Mouse (Mus musculus): ENCODE measurements around the gene Il21r. TPM values are rescaled to one million over a fixed set of nuclear protein-coding genes. Genes with fewer than 3 reads are reported as not detected.

Il21r gene
- total RNA-seq, 2 experiments from 2014 or later = 1.1 to 1.3 TPM

- DNase-seq (ENCODE audit: low spot score in 2 of 2) = no peak
Observed at GRCm38 (mm10) chr7:125600612-125601279, 2.5 kb upstream of the Il21r start.

DNA sequence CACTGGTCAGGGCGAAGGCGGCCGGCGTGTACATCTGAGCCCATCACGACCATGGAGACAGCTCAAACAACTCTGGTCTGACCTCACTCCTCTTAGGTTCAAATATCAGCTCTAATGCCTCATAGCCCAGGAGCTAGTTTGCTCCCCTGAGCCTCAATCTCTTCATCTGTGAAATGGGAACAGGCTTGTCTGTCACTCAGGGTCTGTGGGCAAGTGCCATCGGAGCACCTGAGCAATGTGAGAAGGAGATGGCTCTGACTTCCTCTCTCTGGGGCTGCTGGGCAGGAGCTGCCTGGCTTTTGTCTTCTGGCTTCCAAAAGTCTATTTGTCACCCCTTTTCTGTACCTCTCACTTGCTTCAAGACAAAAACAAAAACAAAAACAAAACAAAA, 2.0 kb upstream of the Il21r start:
- no peak for DNase-seq (ENCODE audit: low spot score in 2 of 2)

GRCm38 (mm10) chr7:125601821-125602448, 1.3 kb upstream of the Il21r start:
- DNase-seq (ENCODE audit: low spot score in 2 of 2) = no peak

DNA sequence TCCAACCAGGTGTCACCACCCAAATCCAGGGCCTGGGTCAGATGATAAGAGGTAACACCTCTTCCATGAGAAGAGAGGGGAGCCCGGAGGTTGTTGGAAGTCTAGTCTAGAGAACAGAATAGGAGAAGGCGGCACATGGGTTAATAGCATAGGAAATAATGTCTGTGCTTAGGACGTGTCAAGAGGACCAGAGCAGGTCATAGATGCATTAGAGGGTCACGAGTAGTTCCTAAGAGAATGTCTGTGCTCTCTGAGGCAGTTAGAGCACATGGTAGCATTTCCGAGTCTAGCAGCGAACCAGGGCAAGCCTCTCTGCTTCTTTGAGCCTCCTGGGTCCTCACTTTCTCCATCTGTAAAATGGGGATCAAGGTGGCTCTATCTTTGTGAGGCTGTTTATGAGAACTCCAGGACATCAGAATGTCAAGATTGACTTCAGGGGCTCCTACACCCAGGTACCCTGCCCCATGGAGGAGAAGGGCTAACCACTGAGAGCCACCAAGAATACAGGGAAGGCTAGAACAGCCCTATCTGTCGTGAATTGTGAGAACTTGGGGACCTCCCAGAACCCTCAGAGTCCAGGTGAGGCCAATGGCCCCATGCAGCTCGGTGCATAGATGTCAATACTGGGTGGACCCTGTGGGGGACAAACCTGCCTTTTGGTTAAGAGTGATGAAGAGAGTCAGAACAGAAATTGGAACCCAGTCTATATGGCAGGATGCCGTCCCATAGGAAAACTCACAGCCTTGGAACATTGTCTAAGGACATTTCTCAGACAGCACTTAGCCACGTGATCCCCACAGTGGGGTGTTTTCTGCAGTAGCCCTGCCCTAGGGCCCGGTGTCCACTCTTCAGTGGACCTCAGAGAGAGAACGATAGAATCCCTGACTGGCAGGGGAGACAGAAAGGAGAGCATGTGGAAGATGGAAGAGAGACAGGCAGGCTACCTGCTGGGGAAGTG, 1.4 kb downstream of the Il21r start:
- DNase-seq (ENCODE audit: low spot score in 2 of 2) = no peak

GRCm38 (mm10) chr7:125605725-125606139, 2.5 kb downstream of the Il21r start:
- DNase-seq (ENCODE audit: low spot score in 2 of 2) = no peak

- no peak for DNase-seq (ENCODE audit: low spot score in 2 of 2)
Observed at GRCm38 (mm10) chr7:125606265-125607164, 3.3 kb downstream of the Il21r start.

DNA sequence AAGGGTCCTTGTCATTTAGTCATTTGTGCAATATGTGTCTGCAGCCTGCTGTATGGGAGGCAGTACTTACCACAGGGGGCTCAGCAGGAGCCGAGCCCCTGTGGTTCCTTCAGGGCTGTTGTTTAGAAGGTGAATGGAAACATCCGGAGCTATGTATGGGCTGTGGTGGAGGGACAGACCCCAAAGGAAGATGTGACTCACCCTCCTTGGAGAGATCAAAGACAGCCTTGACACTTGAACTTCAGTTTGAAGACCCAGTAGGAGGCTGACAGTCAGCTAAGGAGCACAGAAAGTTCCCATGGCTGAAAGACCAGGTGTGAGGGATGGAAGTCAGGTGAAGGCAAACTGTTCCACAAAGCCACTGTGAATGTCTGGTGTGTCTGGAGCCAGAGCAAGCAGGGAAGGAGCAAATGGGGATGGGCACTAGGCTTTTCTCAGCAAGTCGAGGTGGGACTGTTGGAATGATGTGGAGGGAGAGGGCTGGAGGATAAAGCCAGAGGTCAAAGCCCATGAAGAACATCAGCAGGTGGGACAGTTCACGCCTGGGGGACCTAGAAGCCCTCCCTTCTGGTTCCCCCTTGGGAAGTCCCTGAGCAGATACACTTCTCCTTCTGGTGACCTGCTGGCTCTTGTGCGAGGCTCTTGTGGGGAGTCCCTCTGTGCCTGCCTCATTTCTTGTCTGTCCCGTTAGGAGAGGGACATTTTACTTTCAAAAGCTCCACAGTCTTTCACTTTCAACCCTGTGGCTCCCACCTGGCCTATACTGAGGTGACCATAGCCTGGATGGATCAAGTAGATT, 4.4 kb downstream of the Il21r start:
- no peak for DNase-seq (ENCODE audit: low spot score in 2 of 2)

DNA sequence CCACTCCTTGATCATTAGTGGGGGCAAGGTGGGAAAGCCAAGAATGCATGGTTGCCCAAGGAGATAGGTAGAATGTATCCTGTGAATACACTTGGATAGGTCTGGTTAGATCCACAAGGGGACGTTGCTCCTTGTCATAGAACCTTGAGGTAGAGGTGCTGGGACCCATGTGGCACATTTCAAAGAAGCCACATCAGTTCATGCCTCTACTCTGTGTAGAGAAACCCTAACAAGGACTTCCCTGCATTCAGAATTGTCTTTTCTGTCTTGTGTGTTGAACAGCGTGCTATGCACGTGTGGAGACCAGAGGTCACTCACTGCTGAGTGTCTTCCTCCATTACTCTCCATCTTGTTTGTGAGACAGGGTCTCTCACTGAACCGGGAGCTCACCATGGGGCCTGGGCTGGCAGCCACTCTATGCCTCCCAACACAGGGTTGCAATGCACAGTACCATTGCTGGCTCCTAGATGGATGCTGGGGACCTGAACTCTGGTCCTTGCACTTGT, 5.0 kb downstream of the Il21r start:
- DNase-seq (ENCODE audit: low spot score in 2 of 2) = no peak

- no peak for DNase-seq (ENCODE audit: low spot score in 2 of 2)
Observed at GRCm38 (mm10) chr7:125613579-125613978, 10.3 kb downstream of the Il21r start.

DNA sequence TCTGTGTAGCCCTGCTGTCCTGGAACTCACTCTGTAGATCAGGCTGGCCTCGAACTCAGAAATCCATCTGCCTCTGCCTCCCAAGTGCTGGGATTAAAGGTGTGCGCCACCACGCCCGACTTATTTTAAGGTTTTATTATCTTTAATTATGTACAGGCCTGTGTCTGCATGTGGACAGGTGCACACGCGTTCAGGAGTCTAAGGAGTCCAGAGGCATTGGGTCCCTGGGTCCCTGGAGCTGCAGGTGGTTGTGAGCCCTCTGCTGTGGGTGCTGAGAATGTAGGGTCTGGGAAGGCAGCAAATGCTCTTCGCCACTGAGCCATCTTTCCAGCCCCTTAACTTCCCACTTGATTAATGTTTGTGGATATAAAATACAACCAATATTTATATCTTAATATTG, 12.2 kb downstream of the Il21r start:
- no peak for DNase-seq (ENCODE audit: low spot score in 2 of 2)

- no peak for DNase-seq (ENCODE audit: low spot score in 2 of 2)
Observed at GRCm38 (mm10) chr7:125618016-125618415, 14.8 kb downstream of the Il21r start.

- no peak for DNase-seq (ENCODE audit: low spot score in 2 of 2)
Observed at GRCm38 (mm10) chr7:125620077-125620476, 16.8 kb downstream of the Il21r start.

- no peak for DNase-seq (ENCODE audit: low spot score in 2 of 2)
Observed at GRCm38 (mm10) chr7:125622741-125623685, 19.8 kb downstream of the Il21r start.

- no peak for DNase-seq (ENCODE audit: low spot score in 2 of 2)
Observed at GRCm38 (mm10) chr7:125625219-125625618, 22.0 kb downstream of the Il21r start.

DNA sequence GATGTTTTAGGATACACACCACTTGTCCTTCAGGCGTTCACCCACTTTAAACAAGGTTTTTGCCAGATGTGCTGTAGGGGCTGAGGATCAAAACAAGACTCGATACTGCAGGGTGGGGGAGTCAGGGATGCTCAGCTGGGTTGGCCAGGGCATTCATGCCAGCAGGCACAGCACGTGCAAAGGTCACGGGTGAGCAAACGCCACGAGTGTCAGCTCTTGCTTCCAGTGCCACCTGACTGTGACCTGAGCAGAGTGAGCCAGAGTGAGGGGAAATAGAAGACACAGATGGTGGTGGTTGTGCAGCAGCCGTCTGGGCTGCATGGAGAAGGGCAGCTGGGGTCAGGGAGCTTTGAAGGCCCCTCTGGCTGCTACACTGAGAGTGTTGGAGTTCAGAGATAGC, 22.6 kb downstream of the Il21r start:
- DNase-seq (ENCODE audit: low spot score in 2 of 2) = no peak

DNA sequence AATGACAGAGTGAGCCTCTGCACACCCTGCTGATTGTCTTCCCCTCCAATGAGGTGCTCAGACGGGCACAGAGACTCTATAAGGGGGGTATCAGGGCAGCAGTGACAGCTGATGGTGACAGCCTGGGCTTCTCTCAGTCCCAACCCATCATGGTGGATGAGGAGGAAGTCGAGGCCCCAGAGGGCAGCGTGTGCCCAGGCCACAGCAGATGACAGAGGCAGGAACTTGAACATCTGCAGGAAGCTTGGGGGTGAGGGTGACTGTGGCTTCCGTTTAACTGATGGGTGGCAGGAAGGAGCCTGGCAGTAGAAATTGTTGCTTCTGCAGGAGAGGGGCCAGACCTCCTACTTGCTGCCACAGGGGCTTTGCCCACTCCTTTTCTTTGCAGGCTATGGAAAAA, 27.1 kb downstream of the Il21r start:
- no peak for DNase-seq (ENCODE audit: low spot score in 2 of 2)

GRCm38 (mm10) chr7:125630989-125631388, 27.8 kb downstream of the Il21r start:
- DNase-seq (ENCODE audit: low spot score in 2 of 2) = no peak

GRCm38 (mm10) chr7:125637220-125638140, 34.3 kb downstream of the Il21r start:
- DNase-seq (ENCODE audit: low spot score in 2 of 2) = no peak

All from layer of hippocampus, adult 18-20 months (tissue).